Mouse (Mus musculus) NIH3T3 (cell line): ENCODE measurements at regions not wholly inside any gene's neighbourhood (a gene's known extent, or its start where the extent isn't known, plus 50 kb on each side); places are given as distances from the start of the nearest gene placed in this dataset.

ENCODE experiments used
- DNase-seq: peaks from one replicate; pipeline ENCODE4 v3.0.0-alpha.2; 2012; ENCODE audit warnings: low read depth

GRCm38 (mm10) chr8:125325736-125326135 lies 243.9 kb downstream of the Sipa1l2 start:
- DNase-seq = no peak

- DNase-seq = peak; percentile 51
These were observed 247.0 kb downstream of the Sipa1l2 start for GRCm38 (mm10) chr8:125322561-125322960.

GRCm38 (mm10) chr8:125317584-125317991 lies 252.0 kb downstream of the Sipa1l2 start:
- peak; percentile 36 for DNase-seq

- no peak for DNase-seq
These were observed 253.9 kb downstream of the Sipa1l2 start for GRCm38 (mm10) chr8:125315736-125316135.

- no peak for DNase-seq
These were observed 254.6 kb downstream of the Sipa1l2 start for GRCm38 (mm10) chr8:125314996-125315395.

- DNase-seq = no peak
These were observed 255.2 kb downstream of the Sipa1l2 start for GRCm38 (mm10) chr8:125314221-125314984.

GRCm38 (mm10) chr8:125311228-125312053 lies 257.4 kb downstream of the Disc1 start:
- no peak for DNase-seq
